Mouse (Mus musculus): ENCODE results near the gene Prdx2. TPM values are rescaled to one million over a fixed set of nuclear protein-coding genes. Genes with fewer than 3 reads are reported as not detected.
A peak's percentile ranks its signal among the peaks of the same experiment; 100 is the strongest.

Gene Prdx2
- polyA plus RNA-seq (2014; fragmentation: Nextera tagmentation; extraction: Ambion mirVana) = 771 and 821 TPM in 2 replicates

GRCm38 (mm10) chr8:84969241-84970134 lies at the start of gene Prdx2, which contains the start of the genes Gm49661 and Rnaseh2a:
Gene Prdx2, plus strand, starts transcription at chr8:84969587.
Gene Gm49661, minus strand, starts transcription at chr8:84969433.
Gene Rnaseh2a, minus strand, starts transcription at chr8:84969767.
- ATAC-seq (replicated peaks; ENCODE audit: low FRiP score, low TSS enrichment, low read depth) = peak; percentile 80
- H3K4me1 ChIP-seq (replicated peaks; ENCODE audit: control insufficient read depth, insufficient read depth, low read length) = peaks cover 26% of the 10 kb centered on the region

DNA sequence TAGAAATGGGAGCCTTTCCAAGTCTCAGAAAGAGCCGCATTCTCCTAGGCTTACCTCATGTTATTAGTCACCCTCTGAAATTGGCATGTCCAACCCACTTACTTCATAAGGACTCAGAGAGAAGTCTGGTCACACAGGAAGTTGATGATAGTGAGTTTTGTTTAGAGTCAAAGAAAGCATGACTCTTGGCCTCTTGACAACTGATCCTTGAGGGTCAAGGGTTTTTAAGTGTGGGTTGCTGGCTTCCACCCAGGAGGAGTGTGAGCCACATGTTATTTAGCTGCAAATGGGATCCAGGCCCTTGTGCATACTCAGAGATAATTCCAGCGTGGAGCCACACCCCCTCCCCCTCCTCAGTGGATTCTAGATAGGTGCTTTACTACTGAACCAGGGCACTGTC lies 47.8 kb upstream of the Prdx2 start:
- Histone ChIP-seq H3K4me2 (ENCODE audit: low read length) (no peak overlapping the region), H3K27me3 (replicated peaks; ENCODE audit: control insufficient read depth, insufficient read depth, low read length) (peaks cover 16% of the 10 kb centered on the region; the same call in 1 of the 2 replicates), H3K9ac (ENCODE audit: low read length) (no peak overlapping the region), H3K4me1 (replicated peaks; ENCODE audit: control insufficient read depth, insufficient read depth, low read length) (no peaks in the 10 kb centered on the region), H3K9me3 (ENCODE audit: control insufficient read depth, low read length) (no peaks in the 10 kb centered on the region), H3K4me3 (ENCODE audit: low read depth, low read length) (no peak overlapping the region), H3K27ac (ENCODE audit: low read depth) (no peak overlapping the region), H3K36me3 (ENCODE audit: control insufficient read depth, insufficient read depth, low read length) (no peaks in the 10 kb centered on the region)
- DNase-seq (ENCODE audit: low spot score) (no peak), ATAC-seq (replicated peaks; ENCODE audit: low FRiP score, low TSS enrichment, low read depth) (no peak)
- 67% methylated on average over 2 of the region's 2 CpGs for whole genome bisulfite sequencing

More at GRCm38 (mm10) chr8:84969241-84970134, at the start of gene Prdx2, which contains the start of the genes Gm49661 and Rnaseh2a:
- Histone ChIP-seq H3K27ac (ENCODE audit: low read depth) (peak within 1 kb of the TSS; percentile 81), H3K4me3 (ENCODE audit: low read depth, low read length) (peak within 1 kb of the TSS; percentile 68), H3K4me2 (ENCODE audit: low read length) (peak within 1 kb of the TSS; percentile 87), H3K9ac (ENCODE audit: low read length) (peak within 1 kb of the TSS; percentile 87), H3K9me3 (ENCODE audit: control insufficient read depth, low read length) (no peaks in the 10 kb centered on the region), H3K36me3 (ENCODE audit: control insufficient read depth, insufficient read depth, low read length) (peaks cover 39% of the 10 kb centered on the region), H3K27me3 (replicated peaks; ENCODE audit: control insufficient read depth, insufficient read depth, low read length) (no peaks in the 10 kb centered on the region)
- under 1% methylated on average over 56 of the region's 56 CpGs for WGBS
- DNase-seq (ENCODE audit: low spot score) = peak; percentile 93

DNA sequence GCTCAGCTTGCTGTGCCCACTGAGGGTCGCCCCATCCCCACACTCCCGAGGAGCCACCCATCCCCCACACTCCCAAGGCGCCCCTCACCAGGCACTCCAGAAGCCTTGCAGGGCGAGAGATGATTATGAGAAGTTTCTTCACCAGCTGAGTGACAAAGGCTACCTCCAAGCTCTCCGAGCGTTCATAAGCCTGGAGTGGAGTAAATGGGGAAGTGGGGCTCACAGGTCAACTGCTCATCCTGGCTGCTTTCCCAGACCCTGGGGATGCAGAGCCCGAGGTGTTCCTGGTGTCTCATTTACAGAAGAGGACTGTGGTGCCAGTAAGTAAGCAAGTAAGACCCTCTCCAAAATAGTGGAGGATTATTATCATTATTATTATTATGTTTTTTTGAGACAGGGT lies 43.8 kb upstream of the Prdx2 start:
- Histone ChIP-seq H3K4me1 (replicated peaks; ENCODE audit: control insufficient read depth, insufficient read depth, low read length) (no peaks in the 10 kb centered on the region; the same call in 1 of the 2 replicates), H3K27me3 (replicated peaks; ENCODE audit: control insufficient read depth, insufficient read depth, low read length) (peaks cover 24% of the 10 kb centered on the region), H3K9me3 (ENCODE audit: control insufficient read depth, low read length) (no peaks in the 10 kb centered on the region), H3K27ac (ENCODE audit: low read depth) (no peak overlapping the region), H3K4me2 (ENCODE audit: low read length) (no peak overlapping the region), H3K36me3 (ENCODE audit: control insufficient read depth, insufficient read depth, low read length) (no peaks in the 10 kb centered on the region), H3K9ac (ENCODE audit: low read length) (no peak overlapping the region), H3K4me3 (ENCODE audit: low read depth, low read length) (no peak overlapping the region)
- WGBS = 67% methylated on average over 7 of the region's 7 CpGs
- no peak for DNase-seq (ENCODE audit: low spot score)
- no peak for ATAC-seq (replicated peaks; ENCODE audit: low FRiP score, low TSS enrichment, low read depth)

DNA sequence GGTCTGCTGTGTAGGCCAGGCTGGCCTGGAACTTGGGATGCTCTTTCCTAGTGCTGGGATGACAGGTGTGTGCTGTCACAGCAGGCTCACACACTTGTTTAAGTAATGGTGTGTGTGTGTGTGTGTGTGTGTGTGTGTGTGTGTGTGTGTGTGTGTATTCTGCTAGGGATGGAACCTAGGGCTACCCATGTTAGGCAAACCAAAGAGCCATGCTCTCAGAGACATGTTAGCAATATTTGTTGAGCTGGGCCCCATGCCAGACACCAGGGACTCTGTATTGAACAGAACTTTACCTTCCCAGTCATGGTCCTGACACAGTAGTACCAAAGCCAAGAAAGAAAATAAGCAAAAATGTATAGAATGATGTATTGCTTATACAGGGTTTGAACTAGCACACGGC lies 41.9 kb upstream of the Prdx2 start:
- Histone ChIP-seq H3K4me1 (replicated peaks; ENCODE audit: control insufficient read depth, insufficient read depth, low read length) (no peaks in the 10 kb centered on the region; the same call in 1 of the 2 replicates), H3K27me3 (replicated peaks; ENCODE audit: control insufficient read depth, insufficient read depth, low read length) (peaks cover 39% of the 10 kb centered on the region), H3K9ac (ENCODE audit: low read length) (no peak overlapping the region), H3K9me3 (ENCODE audit: control insufficient read depth, low read length) (no peaks in the 10 kb centered on the region), H3K4me3 (ENCODE audit: low read depth, low read length) (no peak overlapping the region), H3K36me3 (ENCODE audit: control insufficient read depth, insufficient read depth, low read length) (no peaks in the 10 kb centered on the region), H3K27ac (ENCODE audit: low read depth) (no peak overlapping the region), H3K4me2 (ENCODE audit: low read length) (no peak overlapping the region)
- DNase-seq (ENCODE audit: low spot score) (no peak), ATAC-seq (replicated peaks; ENCODE audit: low FRiP score, low TSS enrichment, low read depth) (no peak)
- 83% methylated on average over 1 of the region's 1 CpGs for WGBS

GRCm38 (mm10) chr8:84928456-84929306 lies 40.7 kb upstream of the Prdx2 start:
- Histone ChIP-seq H3K4me3 (ENCODE audit: low read depth, low read length) (peak overlapping the region; percentile 23), H3K36me3 (ENCODE audit: control insufficient read depth, insufficient read depth, low read length) (no peaks in the 10 kb centered on the region), H3K27me3 (replicated peaks; ENCODE audit: control insufficient read depth, insufficient read depth, low read length) (peaks cover 37% of the 10 kb centered on the region), H3K4me1 (replicated peaks; ENCODE audit: control insufficient read depth, insufficient read depth, low read length) (no peaks in the 10 kb centered on the region; the same call in 1 of the 2 replicates), H3K4me2 (ENCODE audit: low read length) (peak overlapping the region; percentile 59), H3K9me3 (ENCODE audit: control insufficient read depth, low read length) (no peaks in the 10 kb centered on the region), H3K27ac (ENCODE audit: low read depth) (no peak overlapping the region), H3K9ac (ENCODE audit: low read length) (no peak overlapping the region)
- DNase-seq (ENCODE audit: low spot score) (peak; percentile 85), ATAC-seq (replicated peaks; ENCODE audit: low FRiP score, low TSS enrichment, low read depth) (peak; percentile 76)
- 3% methylated on average over 48 of the region's 52 CpGs for WGBS

DNA sequence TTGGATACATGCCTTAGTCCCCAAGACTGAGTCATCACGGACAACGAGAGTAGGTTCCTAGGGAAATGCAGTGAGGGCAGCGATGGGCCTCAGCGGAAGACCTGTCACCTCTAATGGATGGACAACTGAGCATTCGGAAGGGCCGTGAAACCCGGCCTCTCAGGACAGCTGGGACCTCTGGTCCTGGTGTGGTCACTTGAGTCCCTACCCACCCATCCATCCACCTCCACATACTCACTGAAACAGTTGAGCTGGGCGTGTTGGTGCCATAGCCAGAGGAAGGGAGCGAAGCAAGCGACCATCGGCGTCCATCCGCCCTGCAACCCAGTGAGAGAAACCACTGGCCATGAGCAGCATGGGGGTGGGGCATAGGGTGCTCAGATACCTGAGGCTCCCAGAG lies 38.8 kb upstream of the Prdx2 start:
- DNase-seq (ENCODE audit: low spot score) (no peak), ATAC-seq (replicated peaks; ENCODE audit: low FRiP score, low TSS enrichment, low read depth) (no peak)
- Histone ChIP-seq H3K27ac (ENCODE audit: low read depth) (no peak overlapping the region), H3K9ac (ENCODE audit: low read length) (no peak overlapping the region), H3K36me3 (ENCODE audit: control insufficient read depth, insufficient read depth, low read length) (no peaks in the 10 kb centered on the region), H3K4me3 (ENCODE audit: low read depth, low read length) (no peak overlapping the region), H3K9me3 (ENCODE audit: control insufficient read depth, low read length) (no peaks in the 10 kb centered on the region), H3K27me3 (replicated peaks; ENCODE audit: control insufficient read depth, insufficient read depth, low read length) (peaks cover 53% of the 10 kb centered on the region), H3K4me2 (ENCODE audit: low read length) (no peak overlapping the region), H3K4me1 (replicated peaks; ENCODE audit: control insufficient read depth, insufficient read depth, low read length) (peaks cover 3% of the 10 kb centered on the region; the same call in 1 of the 2 replicates)
- WGBS = 83% methylated on average over 13 of the region's 13 CpGs

DNA sequence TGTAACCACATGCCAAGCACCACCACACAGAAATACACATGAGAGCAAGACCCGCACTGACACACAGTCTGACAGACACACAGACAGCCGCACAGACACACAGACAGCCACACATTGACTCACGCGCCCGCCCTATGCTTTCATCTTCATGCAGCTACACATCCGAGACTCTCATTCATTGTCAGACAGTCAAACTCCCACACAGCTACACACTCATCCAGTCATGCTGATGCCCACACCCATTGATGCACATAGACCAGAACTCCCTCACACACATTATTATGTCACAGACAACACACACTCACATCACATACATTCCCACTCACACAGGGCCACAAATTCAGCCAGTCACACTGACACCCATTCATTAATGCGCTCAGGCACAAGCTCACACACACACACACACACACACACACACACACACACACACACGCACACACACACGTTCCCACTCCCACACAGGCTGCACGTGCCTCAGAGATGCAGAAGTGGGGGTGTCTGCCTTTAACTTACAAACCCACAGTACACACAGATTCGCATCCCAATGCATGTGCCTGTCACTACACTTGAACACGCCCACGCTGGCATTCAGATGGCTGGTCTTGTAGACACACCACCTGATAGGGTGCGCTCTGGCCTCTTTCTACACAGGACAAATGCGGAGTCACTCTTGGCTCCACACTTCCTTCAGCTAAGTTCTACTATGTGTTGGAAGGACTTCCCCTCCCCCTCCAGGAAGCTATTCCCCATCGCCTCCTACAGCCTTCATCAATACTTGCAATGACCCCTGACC lies 35.4 kb upstream of the Prdx2 start:
- WGBS = 83% methylated on average over 16 of the region's 16 CpGs
- no peak overlapping the region for H3K9ac ChIP-seq (ENCODE audit: low read length)

GRCm38 (mm10) chr8:84934860-84935259 lies 34.5 kb upstream of the Prdx2 start:
- Histone ChIP-seq H3K4me3 (ENCODE audit: low read depth, low read length) (no peak overlapping the region; the same call in 1 of the 2 replicates), H3K4me2 (ENCODE audit: low read length) (no peak overlapping the region; the same call in 1 of the 2 replicates), H3K4me1 (replicated peaks; ENCODE audit: control insufficient read depth, insufficient read depth, low read length) (peaks cover 10% of the 10 kb centered on the region), H3K27me3 (replicated peaks; ENCODE audit: control insufficient read depth, insufficient read depth, low read length) (peaks cover 75% of the 10 kb centered on the region), H3K27ac (ENCODE audit: low read depth) (no peak overlapping the region), H3K36me3 (ENCODE audit: control insufficient read depth, insufficient read depth, low read length) (no peaks in the 10 kb centered on the region), H3K9me3 (ENCODE audit: control insufficient read depth, low read length) (no peaks in the 10 kb centered on the region), H3K9ac (ENCODE audit: low read length) (no peak overlapping the region)
- ATAC-seq (replicated peaks; ENCODE audit: low FRiP score, low TSS enrichment, low read depth) (no peak), DNase-seq (ENCODE audit: low spot score) (no peak)
- WGBS = under 1% methylated on average over 15 of the region's 15 CpGs

More for the DNA sequence above, 35.4 kb upstream of the Prdx2 start:
- Histone ChIP-seq H3K4me2 (ENCODE audit: low read length) (no peak overlapping the region), H3K27ac (ENCODE audit: low read depth) (no peak overlapping the region), H3K4me3 (ENCODE audit: low read depth, low read length) (no peak overlapping the region), H3K27me3 (replicated peaks; ENCODE audit: control insufficient read depth, insufficient read depth, low read length) (peaks cover 80% of the 10 kb centered on the region), H3K36me3 (ENCODE audit: control insufficient read depth, insufficient read depth, low read length) (no peaks in the 10 kb centered on the region), H3K9me3 (ENCODE audit: control insufficient read depth, low read length) (no peaks in the 10 kb centered on the region), H3K4me1 (replicated peaks; ENCODE audit: control insufficient read depth, insufficient read depth, low read length) (peaks cover 10% of the 10 kb centered on the region)
- no peak for ATAC-seq (replicated peaks; ENCODE audit: low FRiP score, low TSS enrichment, low read depth)
- DNase-seq (ENCODE audit: low spot score) = no peak
